Mouse (Mus musculus): Measurements from ENCODE around the gene Krt9. TPM values are rescaled to one million over a fixed set of nuclear protein-coding genes. Genes with fewer than 3 reads are reported as not detected.

Krt9 gene
- polyA plus RNA-seq, 1 experiment from 2014 or later = not detected

DNA sequence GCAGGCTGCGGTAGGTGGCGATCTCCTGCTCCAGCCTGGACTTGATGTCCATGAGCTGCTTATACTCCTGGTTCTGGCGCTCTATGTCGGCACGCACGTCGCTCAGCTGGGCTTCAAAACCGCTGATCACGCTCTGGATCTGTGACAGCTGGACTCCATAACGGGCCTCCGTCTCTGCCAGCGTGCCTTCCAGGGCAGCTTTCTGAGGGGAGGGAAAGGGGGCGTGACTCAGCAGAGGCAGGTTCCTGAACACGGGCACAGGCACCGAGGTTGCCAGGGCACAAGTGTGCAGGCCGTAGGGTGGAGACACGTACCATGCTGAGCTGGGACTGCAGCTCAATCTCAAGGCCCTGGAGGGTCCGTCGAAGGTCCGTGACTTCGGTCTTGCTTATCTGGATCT is 52.1 kb downstream of the Krt9 start:
- 81% methylated on average over 21 of the region's 21 CpGs for WGBS
- H3K4me2 ChIP-seq (replicated peaks; ENCODE audit: low read depth, low read length) = no peak overlapping the region
- peaks cover 17% of the 10 kb centered on the region for H3K27me3 ChIP-seq (ENCODE audit: control insufficient read depth, insufficient read depth, low read length)
- no peaks in the 10 kb centered on the region for H3K36me3 ChIP-seq (ENCODE audit: control insufficient read depth, insufficient read depth, low read length)
- 0 out of 2 replicates have a peak, but pooled peaks cover 4% of the 10 kb centered on the region for H3K4me1 ChIP-seq (replicated peaks; ENCODE audit: control insufficient read depth, insufficient read depth, low read length)
- no peak for ATAC-seq (ENCODE audit: low FRiP score)
- H3K9ac ChIP-seq (ENCODE audit: low read depth, low read length) = no peak overlapping the region
- no peak for DNase-seq (ENCODE audit: low spot score)
- no peaks in the 10 kb centered on the region for H3K9me3 ChIP-seq (ENCODE audit: control insufficient read depth, low read length)
- no peak overlapping the region for H3K27ac ChIP-seq (ENCODE audit: low read depth, low read length)
- H3K4me3 ChIP-seq (ENCODE audit: low read depth, low read length) = no peak overlapping the region

DNA sequence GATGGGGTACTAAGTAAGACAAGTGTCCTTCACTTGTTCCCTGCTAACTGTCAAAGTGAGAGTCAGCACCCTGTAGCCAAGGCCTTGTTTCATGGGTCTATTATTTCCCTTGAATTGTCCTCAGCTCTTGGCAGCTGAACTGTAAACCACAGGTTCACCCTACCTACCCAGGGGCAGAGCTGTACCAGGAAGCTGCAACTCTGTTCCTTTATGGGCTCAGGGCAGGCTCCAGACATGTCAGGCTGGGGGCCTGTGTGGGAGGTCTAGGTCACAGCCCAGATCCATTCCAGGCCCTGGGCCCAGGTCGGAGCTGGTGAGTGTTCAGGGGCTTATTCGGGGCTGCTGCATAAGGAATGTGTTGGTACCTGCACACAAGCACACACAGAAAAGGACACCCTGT is 53.7 kb downstream of the Krt9 start:
- Histone ChIP-seq H3K36me3 (ENCODE audit: control insufficient read depth, insufficient read depth, low read length) (no peaks in the 10 kb centered on the region), H3K9me3 (ENCODE audit: control insufficient read depth, low read length) (no peaks in the 10 kb centered on the region), H3K4me1 (replicated peaks; ENCODE audit: control insufficient read depth, insufficient read depth, low read length) (no peaks in the 10 kb centered on the region), H3K9ac (ENCODE audit: low read depth, low read length) (no peak overlapping the region), H3K4me3 (ENCODE audit: low read depth, low read length) (no peak overlapping the region), H3K27ac (ENCODE audit: low read depth, low read length) (no peak overlapping the region), H3K4me2 (replicated peaks; ENCODE audit: low read depth, low read length) (no peak overlapping the region), H3K27me3 (ENCODE audit: control insufficient read depth, insufficient read depth, low read length) (peaks cover 3% of the 10 kb centered on the region)
- no peak for DNase-seq (ENCODE audit: low spot score)
- no peak for ATAC-seq (ENCODE audit: low FRiP score)
- 69% methylated on average over 2 of the region's 2 CpGs for WGBS

- Histone ChIP-seq H3K27me3 (ENCODE audit: control insufficient read depth, insufficient read depth, low read length) (no peaks in the 10 kb centered on the region), H3K27ac (ENCODE audit: low read depth, low read length) (no peak overlapping the region), H3K4me2 (replicated peaks; ENCODE audit: low read depth, low read length) (no peak overlapping the region), H3K4me3 (ENCODE audit: low read depth, low read length) (no peak overlapping the region), H3K36me3 (ENCODE audit: control insufficient read depth, insufficient read depth, low read length) (no peaks in the 10 kb centered on the region), H3K9ac (ENCODE audit: low read depth, low read length) (no peak overlapping the region), H3K4me1 (replicated peaks; ENCODE audit: control insufficient read depth, insufficient read depth, low read length) (no peaks in the 10 kb centered on the region), H3K9me3 (ENCODE audit: control insufficient read depth, low read length) (no peaks in the 10 kb centered on the region)
- WGBS = 56% methylated on average over 7 of the region's 7 CpGs
- ATAC-seq (ENCODE audit: low FRiP score) = no peak
- no peak for DNase-seq (ENCODE audit: low spot score)
Observed at GRCm38 (mm10) chr11:100138809-100139208, 54.2 kb downstream of the Krt9 start.

DNA sequence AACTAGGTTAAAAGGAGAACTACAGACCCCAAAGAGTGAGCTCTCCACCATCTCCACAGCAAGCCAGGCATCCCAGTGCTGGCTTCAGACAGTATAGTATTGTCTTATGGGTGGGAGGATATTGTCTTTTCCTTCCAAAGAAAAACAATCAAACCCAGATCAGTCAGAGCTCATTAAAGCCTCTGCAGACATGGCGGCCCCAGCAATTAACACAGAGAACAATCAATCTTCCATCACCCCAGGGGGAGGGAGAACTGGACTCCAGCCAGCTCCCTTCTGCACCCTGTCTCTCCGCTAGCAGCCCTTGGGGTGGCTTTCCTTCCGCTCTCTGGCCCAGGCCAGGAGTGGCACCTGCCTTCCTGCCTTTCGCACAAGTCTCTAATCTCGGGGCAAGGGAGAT is 55.4 kb downstream of the Krt9 start:
- Histone ChIP-seq H3K4me2 (replicated peaks; ENCODE audit: low read depth, low read length) (no peak overlapping the region), H3K9ac (ENCODE audit: low read depth, low read length) (no peak overlapping the region), H3K4me1 (replicated peaks; ENCODE audit: control insufficient read depth, insufficient read depth, low read length) (no peaks in the 10 kb centered on the region), H3K27ac (ENCODE audit: low read depth, low read length) (no peak overlapping the region), H3K36me3 (ENCODE audit: control insufficient read depth, insufficient read depth, low read length) (no peaks in the 10 kb centered on the region), H3K4me3 (ENCODE audit: low read depth, low read length) (no peak overlapping the region), H3K9me3 (ENCODE audit: control insufficient read depth, low read length) (no peaks in the 10 kb centered on the region), H3K27me3 (ENCODE audit: control insufficient read depth, insufficient read depth, low read length) (no peaks in the 10 kb centered on the region)
- peak; percentile 26 for DNase-seq (ENCODE audit: low spot score)
- 49% methylated on average over 5 of the region's 5 CpGs for WGBS
- ATAC-seq (ENCODE audit: low FRiP score) = no peak

Other genes starting within 250 kb of the Krt9 start
- not detected in 2 replicates for gene Krtap9-5, start 244.8 kb downstream of the Krt9 start, polyA plus RNA-seq (2014; fragmentation: Nextera tagmentation; extraction: Ambion mirVana)
- gene Krtap29-1, start 214.2 kb downstream of the Krt9 start, polyA plus RNA-seq (2014; fragmentation: Nextera tagmentation; extraction: Ambion mirVana) = not detected in 2 replicates
- not detected in 2 replicates for gene Krtap16-1, start 206.6 kb downstream of the Krt9 start, polyA plus RNA-seq (2014; fragmentation: Nextera tagmentation; extraction: Ambion mirVana)
- gene Krtap17-1, start 199.3 kb downstream of the Krt9 start, polyA plus RNA-seq (2014; fragmentation: Nextera tagmentation; extraction: Ambion mirVana) = 0.23 TPM in 1 of 2 replicates, not detected in the other
- gene Krt33a, start 177.0 kb downstream of the Krt9 start, polyA plus RNA-seq (2014; fragmentation: Nextera tagmentation; extraction: Ambion mirVana) = not detected in 2 replicates
- not detected in 2 replicates for gene Krt33b, start 163.4 kb downstream of the Krt9 start, polyA plus RNA-seq (2014; fragmentation: Nextera tagmentation; extraction: Ambion mirVana)
- not detected in 2 replicates for gene Krt34, start 151.7 kb downstream of the Krt9 start, polyA plus RNA-seq (2014; fragmentation: Nextera tagmentation; extraction: Ambion mirVana)
- not detected in 2 replicates for gene Krt31, start 142.7 kb downstream of the Krt9 start, polyA plus RNA-seq (2014; fragmentation: Nextera tagmentation; extraction: Ambion mirVana)
- gene Krt32, start 105.0 kb downstream of the Krt9 start, polyA plus RNA-seq (2014; fragmentation: Nextera tagmentation; extraction: Ambion mirVana) = not detected in 2 replicates
- gene Krt35, start 97.0 kb downstream of the Krt9 start, polyA plus RNA-seq (2014; fragmentation: Nextera tagmentation; extraction: Ambion mirVana) = not detected in 2 replicates
- gene Krt36, start 87.6 kb downstream of the Krt9 start, polyA plus RNA-seq (2014; fragmentation: Nextera tagmentation; extraction: Ambion mirVana) = not detected in 2 replicates
- gene Krt13, start 71.7 kb downstream of the Krt9 start, polyA plus RNA-seq (2014; fragmentation: Nextera tagmentation; extraction: Ambion mirVana) = not detected in 2 replicates
- 1.3 and 2.4 TPM in 2 replicates for gene Krt15, start 57.3 kb downstream of the Krt9 start, polyA plus RNA-seq (2014; fragmentation: Nextera tagmentation; extraction: Ambion mirVana)
- 4.8 and 5.1 TPM in 2 replicates for gene Krt19, start 44.6 kb downstream of the Krt9 start, polyA plus RNA-seq (2014; fragmentation: Nextera tagmentation; extraction: Ambion mirVana)
- 2.4 and 3.9 TPM in 2 replicates for gene Krt14, start 14.3 kb upstream of the Krt9 start, polyA plus RNA-seq (2014; fragmentation: Nextera tagmentation; extraction: Ambion mirVana)
- not detected in 2 replicates for gene Krt16, start 55.7 kb upstream of the Krt9 start, polyA plus RNA-seq (2014; fragmentation: Nextera tagmentation; extraction: Ambion mirVana)
- 0.22 and 0.25 TPM in 2 replicates for gene Krt17, start 67.8 kb upstream of the Krt9 start, polyA plus RNA-seq (2014; fragmentation: Nextera tagmentation; extraction: Ambion mirVana)
- gene Krt42, start 76.6 kb upstream of the Krt9 start, polyA plus RNA-seq (2014; fragmentation: Nextera tagmentation; extraction: Ambion mirVana) = not detected in 2 replicates
- 1,709 and 1,853 TPM in 2 replicates for gene Eif1, start 126.6 kb upstream of the Krt9 start, polyA plus RNA-seq (2014; fragmentation: Nextera tagmentation; extraction: Ambion mirVana)
- 1.1 TPM in 1 of 2 replicates, not detected in the other for gene Gast, start 141.2 kb upstream of the Krt9 start, polyA plus RNA-seq (2014; fragmentation: Nextera tagmentation; extraction: Ambion mirVana)
- gene Hap1, start 162.9 kb upstream of the Krt9 start, polyA plus RNA-seq (2014; fragmentation: Nextera tagmentation; extraction: Ambion mirVana) = 12.0 and 12.8 TPM in 2 replicates
- gene Jup, start 204.5 kb upstream of the Krt9 start, polyA plus RNA-seq (2014; fragmentation: Nextera tagmentation; extraction: Ambion mirVana) = 26.7 and 30.7 TPM in 2 replicates
- 19.6 and 22.9 TPM in 2 replicates for gene P3h4, start 221.6 kb upstream of the Krt9 start, polyA plus RNA-seq (2014; fragmentation: Nextera tagmentation; extraction: Ambion mirVana)
- 38.7 and 46.1 TPM in 2 replicates for gene Fkbp10, start 222.5 kb upstream of the Krt9 start, polyA plus RNA-seq (2014; fragmentation: Nextera tagmentation; extraction: Ambion mirVana)
- 92.6 and 96.0 TPM in 2 replicates for gene Nt5c3b, start 248.6 kb upstream of the Krt9 start, polyA plus RNA-seq (2014; fragmentation: Nextera tagmentation; extraction: Ambion mirVana)
- gene Klhl10, start 248.7 kb upstream of the Krt9 start, polyA plus RNA-seq (2014; fragmentation: Nextera tagmentation; extraction: Ambion mirVana) = 0.66 and 0.68 TPM in 2 replicates